Mouse (Mus musculus) bone marrow macrophage, adult 2 months (primary cell): Measurements from ENCODE around the gene Pcbp2.

Source experiments
- CTCF ChIP-seq: IDR thresholded peaks from 2 replicates; pipeline ENCODE4 v1.5.1; 2012; ENCODE audit warnings: low read depth, mild to moderate bottlenecking, low read length, moderate library complexity
- POLR2A ChIP-seq: IDR thresholded peaks from 2 replicates; pipeline ENCODE4 v1.6.1; 2012; ENCODE audit warnings: mild to moderate bottlenecking, low read depth, low read length, borderline replicate concordance

DNA sequence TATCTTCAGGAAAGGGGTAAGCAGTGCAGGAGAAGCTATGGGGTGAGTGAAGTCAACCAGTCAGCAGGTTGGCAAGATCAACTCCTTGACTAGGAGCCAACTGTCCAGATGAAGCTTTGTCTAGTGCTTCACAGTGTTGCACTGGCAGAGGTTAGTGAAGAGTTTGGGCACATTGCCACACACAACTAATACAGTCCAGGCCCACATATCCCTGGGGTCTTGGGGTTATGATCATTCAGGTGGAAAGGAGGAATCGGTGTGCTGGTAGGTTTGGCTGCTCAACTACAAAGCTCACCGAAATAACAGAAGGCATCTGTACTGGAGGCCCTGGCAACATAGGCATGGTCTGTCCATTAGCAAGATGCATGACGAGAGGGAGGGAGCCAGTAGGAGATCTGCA is 77.1 kb downstream of the Pcbp2 start:
- TF ChIP-seq POLR2A = no peak
- TF ChIP-seq CTCF = no peak
